Mouse (Mus musculus) adipose tissue, adult 10 weeks (tissue): ENCODE results near the gene Btbd35f17. TPM values are rescaled to one million over a fixed set of nuclear protein-coding genes. Genes with fewer than 3 reads are reported as not detected.

Source experiments
- polyA plus RNA-seq: library from polyadenylated mRNA; stranded (reverse); fragments of 350-450 nt; fragmentation: Illumina TruSeq; extraction: RNeasy Lipid Tissue Mini Kit (QIAGEN cat#74804); gene quantifications from one replicate; pipeline ENCODE4 v1.2.3, GENCODE M21; 2014; ENCODE audit warnings: low read depth, low replicate concordance

Gene Btbd35f17
- not detected for polyA plus RNA-seq

DNA sequence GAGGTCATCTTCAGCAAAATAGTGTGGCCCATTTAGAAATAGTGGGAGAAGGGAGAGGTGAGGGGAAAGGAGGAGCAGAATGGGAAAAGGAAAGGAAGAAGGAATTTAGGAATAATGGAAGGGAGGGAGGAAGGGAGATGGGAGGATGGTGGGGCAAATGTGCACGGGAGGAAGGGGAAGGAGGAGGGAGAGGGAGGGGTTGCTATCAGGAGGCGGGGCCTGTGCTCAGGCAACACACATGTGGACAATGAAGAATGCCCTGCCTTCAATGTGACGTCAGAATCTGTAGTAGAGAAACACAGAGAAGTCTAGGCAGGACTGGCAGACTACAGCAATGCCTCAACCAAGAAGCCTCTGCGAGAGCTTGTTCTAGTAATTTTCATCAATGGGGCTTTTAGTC, at the start of gene Btbd35f17:
TSS of gene Btbd35f17 (plus strand) at position 301 of the 400 bp plus-strand sequence.

Other genes starting within 250 kb of the Btbd35f17 start
- not detected for gene Btbd35f28, start 174.1 kb upstream of the Btbd35f17 start, polyA plus RNA-seq
- gene Btbd35f20, start 79.4 kb upstream of the Btbd35f17 start, polyA plus RNA-seq = not detected